Mouse (Mus musculus): Measurements from ENCODE around the gene Srrt. TPM values are rescaled to one million over a fixed set of nuclear protein-coding genes. Genes with fewer than 3 reads are reported as not detected.

The Srrt gene
- 268 TPM for polyA plus RNA-seq (2021)

GRCm38 (mm10) chr5:137307071-137307912 is at the start of gene Srrt:
Gene Srrt (minus strand): TSS chr5:137307674.
- DNase-seq (ENCODE audit: low read depth, low spot score) (peak; percentile 86), ATAC-seq (peak; percentile 41)
- CTCF ChIA-PET = interaction anchor here (0.9 to 1.4 kb wide), 2 partner anchors 26 to 195 kb away, joined by 3 to 4 read pairs; partner anchors contain the start of genes Pop7 and Slc12a9
- in situ Hi-C loops (cut with MboI; ENCODE audit: low pct_unique_long_range_greater_than_20kb) = no loop called here
- H3K27me3 ChIP-seq = no peaks in the 10 kb centered on the region
- no peak for TF ChIP-seq CTCF (IDR thresholded peaks at IDR 0.05)
- POLR2A ChIA-PET = interaction anchor here (1.0 to 5.3 kb wide), 3 partner anchors 13 to 196 kb away, joined by 3 to 34 read pairs (median 3); partner anchors contain the start of gene Ufsp1

- DNase-seq (ENCODE audit: low read depth, low spot score) = no peak
- no peak for TF ChIP-seq CTCF (IDR thresholded peaks at IDR 0.05)
- H3K27me3 ChIP-seq = no peaks in the 10 kb centered on the region
- in situ Hi-C loops (cut with MboI; ENCODE audit: low pct_unique_long_range_greater_than_20kb) = no loop called here
- ChIA-PET CTCF (interaction anchor here (1.4 to 2.7 kb wide), 2 partner anchors 10 to 18 kb away, joined by 3 to 6 read pairs; no protein-coding TSS in a partner anchor), POLR2A (interaction anchor here (1.1 to 1.6 kb wide), 3 partner anchors 16 to 31 kb away, joined by 3 to 5 read pairs (median 3); no protein-coding TSS in a partner anchor)
- no peak for ATAC-seq
Measured at GRCm38 (mm10) chr5:137354091-137354490, 46.6 kb upstream of the Srrt start.

DNA sequence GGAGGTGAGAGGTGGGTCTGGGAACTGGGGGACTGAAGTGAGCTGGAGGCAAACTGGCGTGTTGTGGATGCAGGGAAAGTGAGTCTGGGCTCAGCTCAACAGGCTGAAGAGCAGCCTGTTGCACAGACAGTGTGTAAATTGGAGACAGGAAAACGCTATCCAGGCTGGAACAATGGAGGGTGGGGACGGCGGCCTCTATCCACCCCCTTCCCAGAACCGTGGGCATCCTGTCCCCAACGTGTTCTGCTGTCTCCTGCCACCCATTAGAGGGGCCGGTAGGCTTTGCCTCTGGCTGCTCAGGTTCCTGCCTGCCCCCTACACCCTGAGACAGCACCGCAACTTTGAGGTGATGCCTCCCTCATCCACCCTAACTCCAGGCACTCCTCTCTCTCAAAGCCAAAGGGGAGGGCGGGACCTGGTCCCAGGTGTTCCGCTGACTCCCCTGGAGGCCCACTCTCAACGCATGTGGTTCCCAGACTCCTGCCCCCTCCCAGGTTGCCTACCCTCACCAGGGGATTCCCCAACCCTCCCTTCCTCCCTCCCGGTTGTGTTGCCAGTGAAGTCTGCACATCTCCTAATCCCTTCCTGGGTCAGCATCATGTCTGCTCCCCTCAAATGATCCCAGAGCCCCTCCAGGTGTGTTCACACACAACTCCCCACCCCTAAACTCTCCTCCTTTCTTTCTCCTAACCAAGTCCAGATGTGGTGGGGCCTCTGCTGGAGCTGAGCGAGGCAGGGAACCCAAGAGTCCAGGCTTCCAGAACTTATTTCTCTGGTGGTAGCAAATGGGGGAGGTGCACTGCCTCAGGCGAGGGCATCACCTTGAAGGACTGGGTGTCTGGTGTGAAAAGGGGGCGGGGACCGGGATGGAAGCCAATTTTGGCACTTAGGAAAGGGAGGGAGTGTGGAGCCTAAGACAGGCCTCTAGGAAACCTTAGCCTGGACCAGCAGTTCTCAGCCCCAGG is 44.8 kb upstream of the Srrt start:
- in situ Hi-C loops (cut with MboI; ENCODE audit: low pct_unique_long_range_greater_than_20kb) = no loop called here
- ChIA-PET CTCF (no interaction called here), POLR2A (interaction anchor here (0.7 to 1.0 kb wide), 2 partner anchors 17 to 26 kb away, joined by 3 to 5 read pairs; no protein-coding TSS in a partner anchor)
- ATAC-seq = no peak
- DNase-seq (ENCODE audit: low read depth, low spot score) = no peak
- H3K27me3 ChIP-seq = no peaks in the 10 kb centered on the region
- TF ChIP-seq CTCF (IDR thresholded peaks at IDR 0.05) = no peak

DNA sequence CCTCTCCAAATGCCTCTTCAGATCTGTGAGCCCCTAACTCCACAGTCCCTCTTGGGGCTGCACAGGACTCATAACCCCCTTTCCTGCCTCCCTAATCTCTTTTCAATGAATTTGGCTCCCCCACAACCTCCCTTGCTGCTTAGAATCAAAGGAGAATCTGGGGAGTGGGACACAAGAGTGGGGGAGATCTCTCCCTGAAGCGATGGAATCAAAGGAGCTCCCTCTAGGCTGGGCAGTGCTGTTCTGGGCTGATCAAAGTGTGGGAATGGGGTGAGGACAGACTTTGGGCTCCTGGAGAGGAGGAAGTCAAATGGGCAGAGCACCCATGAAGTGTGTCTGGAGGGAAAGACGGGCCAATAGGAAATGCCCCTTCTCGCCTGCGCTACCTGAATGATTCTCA is 43.9 kb upstream of the Srrt start:
- H3K27me3 ChIP-seq = no peaks in the 10 kb centered on the region
- ATAC-seq (no peak), DNase-seq (ENCODE audit: low read depth, low spot score) (no peak)
- in situ Hi-C loops (cut with MboI; ENCODE audit: low pct_unique_long_range_greater_than_20kb) = no loop called here
- CTCF ChIA-PET = no interaction called here
- POLR2A ChIA-PET = interaction anchor here (0.6 to 1.7 kb wide), 5 partner anchors 17 to 65 kb away, joined by 3 to 6 read pairs (median 4); partner anchors contain the start of gene Slc12a9
- TF ChIP-seq CTCF (IDR thresholded peaks at IDR 0.05) = no peak

GRCm38 (mm10) chr5:137351058-137351380 is 43.5 kb upstream of the Srrt start:
- ATAC-seq = no peak

DNA sequence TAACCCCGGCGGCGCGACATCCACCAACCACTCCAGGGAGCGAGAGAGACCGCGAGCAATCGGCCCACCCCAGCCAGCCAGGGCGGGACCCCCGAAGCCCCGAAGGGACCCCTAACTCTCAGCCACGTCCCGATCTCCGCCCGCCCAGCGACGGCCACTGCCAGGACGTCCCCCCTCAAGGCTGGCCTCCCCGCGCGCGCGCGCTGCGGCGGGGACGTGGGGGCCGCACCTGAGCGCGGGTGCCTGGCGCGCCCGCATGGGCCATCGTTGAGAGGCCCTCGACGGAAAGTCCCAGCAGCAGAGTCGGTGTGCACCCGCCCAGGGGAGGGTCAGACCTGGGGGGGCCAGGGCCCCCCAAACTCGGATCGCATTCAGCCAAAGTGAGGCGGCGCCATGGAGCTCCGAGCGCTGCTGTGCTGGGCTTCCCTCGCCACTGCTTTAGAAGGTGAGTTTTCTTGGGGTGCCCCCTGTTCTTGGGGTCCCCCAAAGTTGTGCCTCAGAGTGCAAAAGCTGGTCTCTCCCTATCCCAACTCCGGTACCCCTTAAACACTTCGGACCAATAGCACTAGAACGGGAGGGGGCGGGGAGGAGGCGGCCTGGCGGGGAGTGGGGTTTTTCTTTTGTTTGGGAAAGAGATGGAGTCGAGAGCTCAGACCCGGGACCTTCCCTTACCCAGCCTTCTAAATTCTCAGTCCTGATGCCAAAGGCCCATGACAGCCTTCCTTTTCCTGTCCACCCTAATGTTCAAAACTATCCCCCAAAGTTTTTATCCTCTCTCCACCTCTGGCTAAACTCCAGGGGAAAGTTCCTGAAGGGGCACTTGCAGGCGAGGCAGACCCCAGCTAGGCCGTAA is 43.0 kb upstream of the Srrt start:
- ATAC-seq (peak; percentile 8), DNase-seq (ENCODE audit: low read depth, low spot score) (no peak)
- ChIA-PET CTCF (interaction anchor here (1.2 kb wide), 1 partner anchor 9 kb away, joined by 3 read pairs; no protein-coding TSS in a partner anchor), POLR2A (interaction anchor here (0.6 to 1.8 kb wide), 5 partner anchors 13 to 66 kb away, joined by 3 to 5 read pairs (median 4); partner anchors contain the start of gene Slc12a9)
- H3K27me3 ChIP-seq = no peaks in the 10 kb centered on the region
- in situ Hi-C loops (cut with MboI; ENCODE audit: low pct_unique_long_range_greater_than_20kb) = no loop called here
- no peak for TF ChIP-seq CTCF (IDR thresholded peaks at IDR 0.05)

More at GRCm38 (mm10) chr5:137351058-137351380, 43.5 kb upstream of the Srrt start:
- TF ChIP-seq CTCF (IDR thresholded peaks at IDR 0.05) = no peak
- ChIA-PET CTCF (no interaction called here), POLR2A (interaction anchor here (0.6 to 1.8 kb wide), 6 partner anchors 13 to 65 kb away, joined by 3 to 6 read pairs (median 4); partner anchors contain the start of gene Slc12a9)
- no peak for DNase-seq (ENCODE audit: low read depth, low spot score)
- no peaks in the 10 kb centered on the region for H3K27me3 ChIP-seq
- in situ Hi-C loops (cut with MboI; ENCODE audit: low pct_unique_long_range_greater_than_20kb) = no loop called here

- peak; percentile 89 for ATAC-seq
- H3K27me3 ChIP-seq = no peaks in the 10 kb centered on the region
- no peak for TF ChIP-seq CTCF (IDR thresholded peaks at IDR 0.05)
- POLR2A ChIA-PET = interaction anchor here (1.7 to 1.8 kb wide), 2 partner anchors 15 to 25 kb away, joined by 4 to 5 read pairs; partner anchors contain the start of gene Slc12a9
- in situ Hi-C loops (cut with MboI; ENCODE audit: low pct_unique_long_range_greater_than_20kb) = no loop called here
- CTCF ChIA-PET = interaction anchor here (0.6 to 1.2 kb wide), 2 partner anchors 10 to 16 kb away, joined by 3 read pairs; partner anchors contain the start of gene Slc12a9
- DNase-seq (ENCODE audit: low read depth, low spot score) = peak; percentile 73
Measured at GRCm38 (mm10) chr5:137349384-137350204, 42.1 kb upstream of the Srrt start, which contains the start of gene Ephb4. Gene Ephb4 (plus strand): TSS chr5:137350109.

GRCm38 (mm10) chr5:137348482-137349383 is 41.3 kb upstream of the Srrt start:
- ATAC-seq (no peak), DNase-seq (ENCODE audit: low read depth, low spot score) (no peak)
- TF ChIP-seq CTCF (IDR thresholded peaks at IDR 0.05) = no peak
- H3K27me3 ChIP-seq = no peaks in the 10 kb centered on the region
- CTCF ChIA-PET = no interaction called here
- in situ Hi-C loops (cut with MboI; ENCODE audit: low pct_unique_long_range_greater_than_20kb) = no loop called here
- POLR2A ChIA-PET = no interaction called here

All from Patski (cell line).